Mouse (Mus musculus) kidney, embryonic 16.5 days (tissue): ENCODE data around the gene Il6st. TPM values are rescaled to one million over a fixed set of nuclear protein-coding genes. Genes with fewer than 3 reads are reported as not detected.

Experiments
- ATAC-seq: fragments of 200-750 bp; cut with Nextera tagmentation; 2 replicates; pipeline ENCODE4 v1.8.0; 2017; ENCODE audit warnings: moderate TSS enrichment; ENCODE audit not compliant: low FRiP score, low TSS enrichment
- H3K27ac ChIP-seq: fragments of 300-500 bp; sonication (generic); 2 replicates; pipeline ENCODE4 v1.5.1; 2014; ENCODE audit warnings: low read length
- H3K27me3 ChIP-seq: fragments of 300-500 bp; sonication (generic); 2 replicates; pipeline ENCODE4 v1.6.1; 2014; ENCODE audit warnings: low read length, control low read depth, mixed read lengths; ENCODE audit not compliant: insufficient read depth
- H3K36me3 ChIP-seq: fragments of 300-500 bp; sonication (generic); 2 replicates; pipeline ENCODE4 v1.6.1; 2014; ENCODE audit warnings: low read length, control low read depth, mixed read lengths; ENCODE audit not compliant: insufficient read depth
- H3K4me1 ChIP-seq: fragments of 300-500 bp; sonication (generic); 2 replicates; pipeline ENCODE4 v1.6.1; 2014; ENCODE audit warnings: low read length, control low read depth, mixed read lengths; ENCODE audit not compliant: insufficient read depth
- H3K4me2 ChIP-seq: fragments of 300-500 bp; sonication (generic); replicated peaks from 2 replicates; pipeline ENCODE4 v1.6.1; 2014; ENCODE audit warnings: low read depth, low read length
- H3K4me3 ChIP-seq: fragments of 300-500 bp; sonication (generic); 2 replicates; pipeline ENCODE4 v1.5.1; 2014; ENCODE audit warnings: mild to moderate bottlenecking, low read length
- H3K9ac ChIP-seq: fragments of 300-500 bp; sonication (generic); replicated peaks from 2 replicates; pipeline ENCODE4 v1.6.1; 2014; ENCODE audit warnings: low read length
- H3K9me3 ChIP-seq: fragments of 300-500 bp; sonication (generic); 2 replicates; pipeline ENCODE4 v1.6.1; 2016; ENCODE audit warnings: low read length, control low read depth
- WGBS: fragments of 180-500 bp; shearing (Covaris S2); extraction: QIAGEN DNeasy Blood & Tissue Kit; methylation state at CpG from one replicate; pipeline ENCODE4 v1.1.7; 2014; 5-methylcytosine and 5-hydroxymethylcytosine counted together
- polyA plus RNA-seq: library from polyadenylated mRNA; unstranded; fragments of >200 nt; fragmentation: Nextera tagmentation; extraction: Ambion mirVana; gene quantifications from 2 replicates; pipeline ENCODE4 v1.2.1, GENCODE M21; 2015

The Il6st gene
- polyA plus RNA-seq, 1 experiment from 2014 or later, result 40.3 TPM

GRCm38 (mm10) chr13:112479032-112479431, 15.2 kb downstream of the Il6st start:
- 0 out of 2 replicates have a peak, but pooled peaks cover 3% of the 10 kb centered on the region for H3K9me3 ChIP-seq
- H3K36me3 ChIP-seq, result peaks cover 47% of the 10 kb centered on the region
- H3K27me3 ChIP-seq, result no peaks in the 10 kb centered on the region
- no peak overlapping the region for H3K27ac ChIP-seq
- no peak overlapping the region for H3K4me2 ChIP-seq
- H3K4me1 ChIP-seq, result no peaks in the 10 kb centered on the region
- ATAC-seq, result no peak
- WGBS, result 75% methylated on average over 7 of the region's 7 CpGs
- no peak overlapping the region for H3K9ac ChIP-seq
- no peak overlapping the region for H3K4me3 ChIP-seq

- H3K27me3 ChIP-seq, result no peaks in the 10 kb centered on the region
- H3K4me3 ChIP-seq, result no peak overlapping the region
- no peak for ATAC-seq
- H3K4me2 ChIP-seq, result no peak overlapping the region
- 90% methylated on average over 15 of the region's 15 CpGs for WGBS
- H3K9me3 ChIP-seq, result 0 out of 2 replicates have a peak, but pooled peaks cover 3% of the 10 kb centered on the region
- no peaks in the 10 kb centered on the region for H3K4me1 ChIP-seq
- no peak overlapping the region for H3K27ac ChIP-seq
- peaks cover 53% of the 10 kb centered on the region for H3K36me3 ChIP-seq
- no peak overlapping the region for H3K9ac ChIP-seq
Measured at GRCm38 (mm10) chr13:112479926-112480325, 16.1 kb downstream of the Il6st start.

- ATAC-seq, result no peak
- WGBS, result 91% methylated on average over 5 of the region's 5 CpGs
- Histone ChIP-seq H3K4me3 (no peak overlapping the region), H3K9ac (no peak overlapping the region), H3K4me2 (no peak overlapping the region), H3K4me1 (no peaks in the 10 kb centered on the region), H3K27me3 (no peaks in the 10 kb centered on the region), H3K9me3 (no peaks in the 10 kb centered on the region), H3K36me3 (peaks cover 56% of the 10 kb centered on the region), H3K27ac (no peak overlapping the region)
Measured at GRCm38 (mm10) chr13:112482525-112482924, 18.7 kb downstream of the Il6st start.

GRCm38 (mm10) chr13:112483015-112483414, 19.1 kb downstream of the Il6st start:
- WGBS, result 80% methylated on average over 7 of the region's 7 CpGs
- no peak overlapping the region for H3K4me3 ChIP-seq
- no peaks in the 10 kb centered on the region for H3K4me1 ChIP-seq
- no peak overlapping the region for H3K27ac ChIP-seq
- no peaks in the 10 kb centered on the region for H3K9me3 ChIP-seq
- no peaks in the 10 kb centered on the region for H3K27me3 ChIP-seq
- H3K4me2 ChIP-seq, result no peak overlapping the region
- H3K9ac ChIP-seq, result no peak overlapping the region
- peaks cover 56% of the 10 kb centered on the region for H3K36me3 ChIP-seq
- ATAC-seq, result no peak

GRCm38 (mm10) chr13:112486236-112486635, 22.4 kb downstream of the Il6st start:
- H3K9me3 ChIP-seq, result no peaks in the 10 kb centered on the region
- no peaks in the 10 kb centered on the region for H3K27me3 ChIP-seq
- no peak for ATAC-seq
- no peak overlapping the region for H3K27ac ChIP-seq
- H3K4me2 ChIP-seq, result no peak overlapping the region
- no peaks in the 10 kb centered on the region for H3K4me1 ChIP-seq
- H3K36me3 ChIP-seq, result peaks cover 54% of the 10 kb centered on the region
- WGBS, result 97% methylated on average over 5 of the region's 5 CpGs
- H3K9ac ChIP-seq, result no peak overlapping the region
- H3K4me3 ChIP-seq, result no peak overlapping the region

GRCm38 (mm10) chr13:112486676-112487075, 22.8 kb downstream of the Il6st start:
- no peak for ATAC-seq
- Histone ChIP-seq H3K9ac (no peak overlapping the region), H3K27me3 (no peaks in the 10 kb centered on the region), H3K4me1 (no peaks in the 10 kb centered on the region; the same call in 1 of the 2 replicates), H3K36me3 (peaks cover 53% of the 10 kb centered on the region), H3K4me2 (no peak overlapping the region), H3K4me3 (no peak overlapping the region), H3K27ac (no peak overlapping the region), H3K9me3 (no peaks in the 10 kb centered on the region)
- 96% methylated on average over 5 of the region's 5 CpGs for WGBS

- H3K27ac ChIP-seq, result no peak overlapping the region
- no peaks in the 10 kb centered on the region for H3K27me3 ChIP-seq
- no peak overlapping the region for H3K4me2 ChIP-seq
- no peak overlapping the region for H3K4me3 ChIP-seq
- no peaks in the 10 kb centered on the region for H3K9me3 ChIP-seq
- no peak overlapping the region for H3K9ac ChIP-seq
- WGBS, result 94% methylated on average over 3 of the region's 3 CpGs
- peaks cover 37% of the 10 kb centered on the region for H3K36me3 ChIP-seq
- no peak for ATAC-seq
- H3K4me1 ChIP-seq, result no peaks in the 10 kb centered on the region; the same call in 1 of the 2 replicates
Measured at GRCm38 (mm10) chr13:112490036-112490435, 26.2 kb downstream of the Il6st start.

GRCm38 (mm10) chr13:112491636-112492284, 27.9 kb downstream of the Il6st start:
- H3K4me3 ChIP-seq, result no peak overlapping the region
- ATAC-seq, result no peak
- H3K4me1 ChIP-seq, result no peaks in the 10 kb centered on the region; the same call in 1 of the 2 replicates
- no peaks in the 10 kb centered on the region for H3K9me3 ChIP-seq
- 58% methylated on average over 14 of the region's 14 CpGs for WGBS
- H3K27me3 ChIP-seq, result no peaks in the 10 kb centered on the region
- no peak overlapping the region for H3K9ac ChIP-seq
- no peak overlapping the region for H3K27ac ChIP-seq
- H3K4me2 ChIP-seq, result no peak overlapping the region
- H3K36me3 ChIP-seq, result peaks cover 36% of the 10 kb centered on the region

- H3K27ac ChIP-seq, result no peak overlapping the region
- H3K9me3 ChIP-seq, result no peaks in the 10 kb centered on the region
- no peak overlapping the region for H3K4me2 ChIP-seq
- H3K36me3 ChIP-seq, result peaks cover 37% of the 10 kb centered on the region
- H3K9ac ChIP-seq, result no peak overlapping the region
- no peaks in the 10 kb centered on the region for H3K27me3 ChIP-seq
- no peak overlapping the region for H3K4me3 ChIP-seq
- WGBS, result 64% methylated on average over 1 of the region's 1 CpGs
- no peak for ATAC-seq
- no peaks in the 10 kb centered on the region; the same call in 1 of the 2 replicates for H3K4me1 ChIP-seq
Measured at GRCm38 (mm10) chr13:112492285-112492678, 28.4 kb downstream of the Il6st start.

GRCm38 (mm10) chr13:112494590-112494989, 30.7 kb downstream of the Il6st start:
- Histone ChIP-seq H3K9ac (no peak overlapping the region), H3K9me3 (no peaks in the 10 kb centered on the region), H3K27me3 (no peaks in the 10 kb centered on the region), H3K4me2 (no peak overlapping the region), H3K27ac (no peak overlapping the region), H3K4me3 (no peak overlapping the region), H3K4me1 (no peaks in the 10 kb centered on the region; the same call in 1 of the 2 replicates), H3K36me3 (peaks cover 55% of the 10 kb centered on the region)
- no peak for ATAC-seq
- WGBS, result 97% methylated on average over 12 of the region's 12 CpGs
